ENCODE assay signal across 14 mouse cellular contexts in the genomic region with DNA sequence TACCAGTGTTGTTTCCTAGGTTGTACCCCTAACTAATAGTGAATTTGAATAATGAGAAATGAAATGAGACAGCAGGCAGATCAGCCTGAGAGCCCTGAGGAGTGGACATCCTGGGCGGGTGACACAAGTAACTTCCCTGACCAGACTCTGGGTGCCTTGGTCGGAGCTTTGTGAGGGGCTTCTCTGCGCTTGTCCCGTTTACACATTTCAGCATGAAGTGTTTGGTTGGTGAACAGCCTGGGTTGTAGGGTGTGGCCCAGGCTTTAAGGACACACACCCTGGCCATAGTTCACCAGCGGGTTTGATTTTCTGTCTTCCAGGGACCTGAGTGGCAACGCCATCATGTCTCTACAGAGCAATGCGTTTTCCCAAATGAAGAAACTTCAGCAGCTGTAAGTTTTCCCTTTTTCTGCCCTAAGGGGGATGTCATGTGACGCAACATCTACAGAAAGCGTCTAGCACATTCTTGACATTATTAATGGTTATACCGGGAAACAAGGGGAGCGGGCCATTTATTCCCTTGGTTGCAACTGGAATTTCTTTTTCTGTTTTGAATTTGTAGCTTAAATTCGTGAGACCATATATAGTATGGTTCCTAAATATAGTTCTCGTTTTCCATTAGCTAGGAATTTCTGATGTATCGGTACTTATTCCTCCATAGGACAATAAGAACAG. TPM values are rescaled to one million over a fixed set of nuclear protein-coding genes. Genes with fewer than 3 reads are reported as not detected.
DNase-seq lines count a peak whose midpoint lies in the region; ATAC-seq lines count a peak whose summit lies in the region.
"Had no signal": no experiment of that assay in that cellular context is flagged by ENCODE, and none has a peak within 500 bp of the region (broad histone marks: within the 10 kb centered on the region; RNA-seq: fewer than 3 reads in every experiment).

No protein-coding gene starts in this region.

- 66% methylated on average over 14 of the region's 14 CpGs for WGBS in hindbrain, embryonic 15.5 days
- 80% methylated on average over 14 of the region's 14 CpGs for WGBS in hindbrain, embryonic 11.5 days
- WGBS in limb, embryonic 10.5 days, result 92% methylated on average over 14 of the region's 14 CpGs

- H3K27me3 ChIP-seq in hindbrain, embryonic 15.5 days, result no peaks in the 10 kb centered on the region
- no peaks in the 10 kb centered on the region for H3K27me3 ChIP-seq in hindbrain, embryonic 11.5 days (ENCODE audit: control insufficient read depth, insufficient read depth, low read length)
- H3K27me3 ChIP-seq in limb, embryonic 10.5 days (ENCODE audit: low read depth, poor library complexity, severe bottlenecking), result no peaks in the 10 kb centered on the region
- H3K27me3 ChIP-seq: Patski had no signal

- peaks cover 20% of the 10 kb centered on the region; the same call in 1 of the 2 replicates for H3K4me1 ChIP-seq in hindbrain, embryonic 15.5 days (replicated peaks)
- no peaks in the 10 kb centered on the region for H3K4me1 ChIP-seq in hindbrain, embryonic 11.5 days (replicated peaks; ENCODE audit: control insufficient read depth, insufficient read depth, low read length)
- peaks cover 4% of the 10 kb centered on the region; the same call in 1 of the 2 replicates for H3K4me1 ChIP-seq in limb, embryonic 10.5 days

- no peaks in the 10 kb centered on the region for H3K9me3 ChIP-seq in hindbrain, embryonic 15.5 days
- H3K9me3 ChIP-seq in hindbrain, embryonic 11.5 days (ENCODE audit: control insufficient read depth, low read length), result no peaks in the 10 kb centered on the region
- no peaks in the 10 kb centered on the region for H3K9me3 ChIP-seq in limb, embryonic 10.5 days (replicated peaks)

- no peak overlapping the region for H3K27ac ChIP-seq in hindbrain, embryonic 15.5 days (replicated peaks)
- H3K27ac ChIP-seq in hindbrain, embryonic 11.5 days (ENCODE audit: low read depth, low read length), result no peak overlapping the region
- H3K27ac ChIP-seq in limb, embryonic 10.5 days, result no peak overlapping the region
- H3K27ac ChIP-seq: heart, adult 2 months had no signal

- H3K36me3 ChIP-seq in hindbrain, embryonic 15.5 days, result no peaks in the 10 kb centered on the region
- H3K36me3 ChIP-seq in hindbrain, embryonic 11.5 days (ENCODE audit: control insufficient read depth, insufficient read depth, low read length), result no peaks in the 10 kb centered on the region
- H3K36me3 ChIP-seq in limb, embryonic 10.5 days, result peaks cover 95% of the 10 kb centered on the region

- H3K4me2 ChIP-seq in hindbrain, embryonic 15.5 days, result peak overlapping the region; percentile 39
- H3K4me2 ChIP-seq in hindbrain, embryonic 11.5 days (replicated peaks; ENCODE audit: low read depth, low read length), result no peak overlapping the region

- ATAC-seq in hindbrain, embryonic 15.5 days (ENCODE audit: low FRiP score, low read depth), result no peak
- no peak for ATAC-seq in hindbrain, embryonic 11.5 days (ENCODE audit: low FRiP score)
- no peak for ATAC-seq in inflammation-experienced regulatory T-cells, adult 6 months
- ATAC-seq: CD4-positive, CD25-positive, alpha-beta regulatory T cell, adult 4 months had no signal

- no peak overlapping the region for H3K9ac ChIP-seq in hindbrain, embryonic 15.5 days
- H3K9ac ChIP-seq in hindbrain, embryonic 11.5 days (ENCODE audit: low read depth, low read length), result no peak overlapping the region

- no peak overlapping the region for H3K4me3 ChIP-seq in hindbrain, embryonic 15.5 days
- H3K4me3 ChIP-seq in hindbrain, embryonic 11.5 days (ENCODE audit: low read depth, low read length), result no peak overlapping the region
- H3K4me3 ChIP-seq in limb, embryonic 10.5 days, result no peak overlapping the region
- H3K4me3 ChIP-seq: erythroblast, embryonic 14.5 days; heart, adult 2 months had no signal

- no peak for DNase-seq in hindbrain, embryonic 11.5 days (ENCODE audit: low spot score)
- DNase-seq in lung, postnatal 10 days, result peak; percentile 11
- no peak for DNase-seq in lung, postnatal 4 days
- peak; percentile 26 for DNase-seq in limb, embryonic 10.5 days (ENCODE audit: low spot score)
- DNase-seq in urinary bladder, postnatal 14 days (ENCODE audit: low spot score), result no peak
- DNase-seq: heart, adult 2 months; heart, postnatal 14 days; liver; thymus, adult 18-20 months had no signal

RNA-seq across cellular contexts. Expression of a gene that starts 36.2 kb away (rescaled TPM):
- 4.1 and 4.4 TPM in 2 replicates for polyA plus RNA-seq in hindbrain, embryonic 15.5 days (2015; fragmentation: Nextera tagmentation; extraction: Ambion mirVana)
- polyA plus RNA-seq in hindbrain, embryonic 11.5 days (2014; fragmentation: Nextera tagmentation; extraction: Ambion mirVana), result 14.1 and 18.8 TPM in 2 replicates
- 31.6 and 49.9 TPM in 2 replicates for polyA plus RNA-seq in limb, embryonic 10.5 days (2016; fragmentation: Nextera tagmentation; extraction: Ambion mirVana)
- polyA plus RNA-seq in inflammation-experienced regulatory T-cells, adult 6 months (2017; shearing (Covaris generic)), result not detected
- polyA plus RNA-seq: erythroblast, embryonic 14.5 days had no signal

Comparison
In these comparisons a context has a peak if more than half of its experiments do, and no peak if none do; other contexts are left out.
1. DNase-seq: peak in lung, postnatal 10 days (single experiment) and limb, embryonic 10.5 days (single experiment); none in hindbrain, embryonic 11.5 days (single experiment), lung, postnatal 4 days (0 of 2) and urinary bladder, postnatal 14 days (single experiment).